Mouse (Mus musculus) limb, embryonic 10.5 days (tissue): ENCODE data around the gene Olfr907. TPM values are rescaled to one million over a fixed set of nuclear protein-coding genes. Genes with fewer than 3 reads are reported as not detected.

ENCODE experiments used
- DNase-seq: peaks from one replicate; pipeline ENCODE4 v3.0.0-alpha.2; 2017; ENCODE audit warnings: low spot score
- H3K27ac ChIP-seq: fragments of 300-500 bp; sonication (generic); 2 replicates; pipeline ENCODE4 v1.5.1; 2016; ENCODE audit warnings: mild to moderate bottlenecking
- H3K27me3 ChIP-seq: fragments of 300-500 bp; sonication (generic); 2 replicates; pipeline ENCODE4 v1.6.1; 2016; ENCODE audit warnings: low read depth, mild to moderate bottlenecking; ENCODE audit not compliant: poor library complexity, severe bottlenecking
- H3K36me3 ChIP-seq: fragments of 300-500 bp; sonication (generic); 2 replicates; pipeline ENCODE4 v1.6.1; 2016; ENCODE audit warnings: mild to moderate bottlenecking, moderate library complexity
- H3K4me1 ChIP-seq: fragments of 300-500 bp; sonication (generic); 2 replicates; pipeline ENCODE4 v1.6.1; 2016
- H3K4me3 ChIP-seq: fragments of 300-500 bp; sonication (generic); 2 replicates; pipeline ENCODE4 v1.5.1; 2016; ENCODE audit warnings: mild to moderate bottlenecking, moderate library complexity
- H3K9me3 ChIP-seq: fragments of 300-500 bp; sonication (generic); replicated peaks from 2 replicates; pipeline ENCODE4 v1.6.1; 2016; ENCODE audit warnings: mild to moderate bottlenecking
- WGBS: fragments of 180-500 bp; shearing (Covaris S2); methylation state at CpG from one replicate; pipeline ENCODE4 v1.1.7; 2016; 5-methylcytosine and 5-hydroxymethylcytosine counted together
- polyA plus RNA-seq: library from polyadenylated mRNA; unstranded; fragments of >200 nt; fragmentation: Nextera tagmentation; extraction: Ambion mirVana; gene quantifications from 2 replicates; pipeline ENCODE4 v1.2.1, GENCODE M21; 2016

Gene Olfr907
- not detected in 2 replicates for polyA plus RNA-seq

DNA sequence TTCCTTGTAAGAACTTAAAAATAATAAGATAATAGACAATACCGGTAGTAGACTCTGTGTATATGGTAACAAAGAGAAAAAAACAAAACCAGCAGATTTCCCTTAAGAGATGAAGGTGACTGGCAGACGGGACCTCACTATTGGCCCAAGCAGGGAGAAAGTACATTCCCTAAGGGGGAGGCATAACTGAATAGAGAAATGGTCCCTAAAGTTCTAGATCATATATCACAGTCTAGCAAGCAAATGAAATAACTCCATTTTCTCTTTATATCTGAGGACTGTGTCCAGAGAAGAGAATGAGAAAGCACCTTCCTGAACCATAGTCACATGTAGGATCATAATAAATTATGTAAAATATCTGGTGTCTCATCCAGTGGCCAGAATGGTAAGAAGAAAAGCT lies at the start of gene Olfr907:
TSS of gene Olfr907 (plus strand) at position 301 of the 400 bp plus-strand sequence.
- Histone ChIP-seq H3K9me3 (no peaks in the 10 kb centered on the region), H3K27me3 (no peaks in the 10 kb centered on the region), H3K4me1 (no peaks in the 10 kb centered on the region), H3K4me3 (no peak within 1 kb of the TSS), H3K27ac (no peak within 1 kb of the TSS), H3K36me3 (no peaks in the 10 kb centered on the region)
- 88% methylated on average over 2 of the region's 2 CpGs for WGBS
- no peak for DNase-seq

DNA sequence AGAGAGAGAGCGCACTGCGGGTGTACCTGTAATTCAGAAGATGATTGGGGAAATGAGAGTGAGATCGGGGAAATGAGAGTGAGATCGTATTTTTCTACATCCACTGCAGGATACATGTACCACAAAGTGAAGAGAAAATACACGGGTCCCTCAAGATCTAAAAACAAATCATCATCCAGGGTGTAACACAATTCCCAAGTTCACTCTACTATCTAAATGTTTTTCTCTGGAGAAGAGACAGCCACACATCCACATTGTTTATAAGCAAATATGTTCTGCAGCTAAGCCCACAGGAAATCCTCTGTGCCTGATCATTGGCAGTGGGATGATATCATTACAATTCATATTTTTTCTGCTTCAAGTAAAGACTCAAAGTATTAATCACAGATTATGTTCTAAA lies 48.2 kb upstream of the Olfr907 start, which contains the start of gene Olfr902:
TSS of gene Olfr902 (plus strand) at position 301 of the 400 bp plus-strand sequence.
- no peaks in the 10 kb centered on the region for H3K36me3 ChIP-seq
- no peak for DNase-seq
- no peaks in the 10 kb centered on the region for H3K9me3 ChIP-seq
- H3K27me3 ChIP-seq: no peaks in the 10 kb centered on the region
- no peaks in the 10 kb centered on the region for H3K4me1 ChIP-seq
- WGBS: 90% methylated on average over 5 of the region's 5 CpGs
- no peak within 1 kb of the TSS for H3K4me3 ChIP-seq
- no peak within 1 kb of the TSS for H3K27ac ChIP-seq

DNA sequence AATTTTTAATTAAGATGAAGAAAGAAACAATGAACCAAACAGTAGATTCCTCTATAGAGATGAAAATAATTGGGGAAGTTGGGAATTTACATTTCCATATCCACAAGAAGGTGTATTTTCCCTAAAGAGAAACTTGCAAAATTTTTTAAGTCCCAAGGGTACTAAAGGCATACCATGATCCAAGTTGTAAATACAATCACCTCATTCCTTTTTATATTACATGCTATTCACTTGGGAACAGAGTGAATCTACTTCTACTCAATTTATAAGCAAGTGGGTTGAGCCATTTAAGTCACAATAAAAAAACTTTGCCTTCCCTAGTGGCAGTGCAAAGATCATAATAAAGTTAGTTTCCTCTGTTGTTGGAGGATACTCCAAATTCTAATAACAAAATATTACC lies 32.8 kb upstream of the Olfr907 start, which contains the start of gene Olfr904:
TSS of gene Olfr904 (plus strand) at position 301 of the 400 bp plus-strand sequence.
- Histone ChIP-seq H3K27ac (no peak within 1 kb of the TSS), H3K4me3 (no peak within 1 kb of the TSS), H3K9me3 (no peaks in the 10 kb centered on the region), H3K4me1 (no peaks in the 10 kb centered on the region), H3K36me3 (no peaks in the 10 kb centered on the region), H3K27me3 (no peaks in the 10 kb centered on the region)
- DNase-seq: no peak

DNA sequence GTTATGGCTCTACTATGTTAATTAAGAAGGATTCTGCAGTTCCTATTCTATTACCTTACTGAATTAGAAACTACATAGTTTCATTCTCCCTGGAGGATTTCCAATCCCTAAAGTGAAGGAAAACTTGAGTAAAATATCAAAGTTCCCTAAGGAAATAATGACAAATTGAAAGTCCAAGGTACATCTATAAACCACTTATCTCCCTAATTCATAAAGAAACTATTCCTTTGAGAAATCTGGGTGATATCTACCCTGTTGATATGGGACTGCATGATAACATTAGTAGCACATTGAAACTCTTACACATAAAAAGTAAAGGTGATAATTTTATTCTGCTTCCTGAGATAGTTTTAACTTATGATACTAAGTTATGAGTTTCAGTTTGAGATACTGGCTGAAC lies 24.8 kb upstream of the Olfr907 start, which contains the start of gene Olfr905:
TSS of gene Olfr905 (plus strand) at position 301 of the 400 bp plus-strand sequence.
- Histone ChIP-seq H3K36me3 (no peaks in the 10 kb centered on the region), H3K9me3 (no peaks in the 10 kb centered on the region), H3K4me3 (no peak within 1 kb of the TSS), H3K27ac (no peak within 1 kb of the TSS), H3K27me3 (no peaks in the 10 kb centered on the region), H3K4me1 (no peaks in the 10 kb centered on the region)
- no peak for DNase-seq

DNA sequence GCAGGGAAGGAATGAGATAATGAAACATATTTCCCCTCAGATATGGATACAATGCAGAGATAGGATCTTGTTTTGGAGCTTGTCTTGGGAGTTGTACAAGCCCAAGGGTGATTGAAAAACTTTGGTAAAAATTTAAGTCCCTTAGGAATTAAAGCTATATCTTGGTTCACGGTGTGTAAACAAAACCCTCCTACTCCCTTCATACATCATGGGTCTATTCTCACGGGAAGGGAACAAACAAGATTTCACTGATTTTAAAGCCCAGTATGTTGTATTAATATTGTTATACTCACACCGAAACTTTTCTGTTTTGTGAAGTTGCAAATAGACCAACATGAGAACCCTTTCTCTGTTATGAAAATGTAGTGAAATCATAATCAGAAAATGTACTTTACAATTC lies 8.8 kb upstream of the Olfr907 start, which contains the start of gene Olfr906:
TSS of gene Olfr906 (plus strand) at position 301 of the 400 bp plus-strand sequence.
- Histone ChIP-seq H3K27ac (no peak within 1 kb of the TSS), H3K27me3 (no peaks in the 10 kb centered on the region), H3K4me1 (no peaks in the 10 kb centered on the region), H3K9me3 (no peaks in the 10 kb centered on the region), H3K36me3 (no peaks in the 10 kb centered on the region), H3K4me3 (no peak within 1 kb of the TSS)
- no peak for DNase-seq
- WGBS: 87% methylated on average over 3 of the region's 3 CpGs

DNA sequence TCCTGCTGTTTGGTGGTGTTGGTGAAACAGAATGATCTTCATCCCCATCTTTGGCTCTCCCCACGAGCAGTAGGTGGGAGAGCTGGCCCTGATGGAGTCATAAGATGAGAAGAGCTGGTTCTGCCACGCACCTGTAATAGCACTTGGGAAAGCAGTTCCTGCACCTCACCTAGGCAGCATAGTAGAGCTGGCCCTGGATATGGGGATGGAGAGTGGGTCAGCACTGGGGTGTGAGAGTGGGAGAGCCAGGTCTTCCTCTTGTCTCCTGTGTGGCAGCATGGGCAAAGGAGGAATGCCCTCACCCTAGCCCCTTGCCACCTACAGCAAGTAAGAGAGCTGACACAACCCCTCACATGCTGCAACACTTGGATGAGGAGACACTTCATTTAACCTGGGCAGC lies 16.8 kb downstream of the Olfr907 start:
- Histone ChIP-seq H3K36me3 (no peaks in the 10 kb centered on the region), H3K27me3 (no peaks in the 10 kb centered on the region), H3K9me3 (no peaks in the 10 kb centered on the region), H3K4me3 (no peak overlapping the region), H3K27ac (no peak overlapping the region), H3K4me1 (no peaks in the 10 kb centered on the region)
- DNase-seq: no peak
- 90% methylated on average over 2 of the region's 2 CpGs for WGBS

DNA sequence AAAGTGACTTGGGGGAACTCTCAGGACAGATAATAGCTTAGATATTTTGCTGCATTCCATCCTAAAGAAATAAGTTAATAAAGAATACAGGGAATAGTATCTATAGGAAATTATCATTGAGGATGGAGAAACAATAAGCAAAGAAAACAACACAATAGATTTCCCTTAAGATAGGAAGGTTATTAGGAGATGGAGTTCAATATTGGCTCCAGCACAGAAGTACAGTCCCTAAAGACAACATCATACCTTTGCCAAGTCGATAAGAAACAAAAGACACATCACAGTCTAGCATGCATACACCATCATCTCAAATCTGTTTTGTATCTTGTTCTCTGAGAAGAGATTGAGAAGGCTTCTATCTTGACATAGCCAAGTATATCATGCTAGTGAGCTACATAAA lies 25.7 kb downstream of the Olfr907 start, which contains the start of gene Olfr911-ps1:
TSS of gene Olfr911-ps1 (plus strand) at position 301 of the 400 bp plus-strand sequence.
- no peaks in the 10 kb centered on the region for H3K27me3 ChIP-seq
- H3K4me1 ChIP-seq: no peaks in the 10 kb centered on the region
- DNase-seq: no peak
- H3K36me3 ChIP-seq: no peaks in the 10 kb centered on the region
- H3K4me3 ChIP-seq: no peak within 1 kb of the TSS
- no peaks in the 10 kb centered on the region for H3K9me3 ChIP-seq
- H3K27ac ChIP-seq: no peak within 1 kb of the TSS
- WGBS: 76% methylated on average over 1 of the region's 1 CpGs

DNA sequence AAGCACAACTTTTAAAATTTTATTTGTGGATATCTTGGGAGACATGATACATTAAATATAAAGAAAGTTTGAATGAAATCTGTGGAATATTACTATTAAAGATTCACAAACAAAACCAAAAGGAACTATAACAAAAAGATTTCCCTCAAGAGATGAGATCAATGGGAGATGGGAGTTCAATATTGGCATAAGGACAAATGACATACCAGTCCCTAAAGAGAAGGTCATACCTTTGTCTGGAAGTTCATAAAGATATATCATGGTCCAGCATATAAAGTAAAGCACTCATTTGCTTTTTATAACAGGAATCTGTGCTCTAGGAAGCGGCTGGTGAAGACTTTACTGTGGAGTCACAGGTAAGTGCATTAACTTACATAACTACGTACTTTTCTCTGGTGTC lies 41.9 kb downstream of the Olfr907 start, which contains the start of gene Olfr910:
TSS of gene Olfr910 (plus strand) at position 301 of the 400 bp plus-strand sequence.
- DNase-seq: no peak
- 99% methylated on average over 2 of the region's 2 CpGs for whole genome bisulfite sequencing
- no peak within 1 kb of the TSS for H3K4me3 ChIP-seq

More for the DNA sequence above, 41.9 kb downstream of the Olfr907 start, which contains the start of gene Olfr910:
- H3K4me1 ChIP-seq: no peaks in the 10 kb centered on the region
- H3K27me3 ChIP-seq: no peaks in the 10 kb centered on the region
- no peak within 1 kb of the TSS for H3K27ac ChIP-seq
- H3K9me3 ChIP-seq: no peaks in the 10 kb centered on the region
- H3K36me3 ChIP-seq: no peaks in the 10 kb centered on the region

Other genes starting within 250 kb of the Olfr907 start
- gene Olfr143, start 243.0 kb upstream of the Olfr907 start, polyA plus RNA-seq: not detected in 2 replicates
- not detected in 2 replicates for gene Olfr895, start 227.9 kb upstream of the Olfr907 start, polyA plus RNA-seq
- gene Olfr896-ps1, start 204.7 kb upstream of the Olfr907 start, polyA plus RNA-seq: not detected in 2 replicates
- gene Olfr25, start 166.7 kb upstream of the Olfr907 start, polyA plus RNA-seq: not detected in 2 replicates
- not detected in 2 replicates for gene Olfr898, start 147.4 kb upstream of the Olfr907 start, polyA plus RNA-seq
- not detected in 2 replicates for gene Olfr250, start 128.9 kb upstream of the Olfr907 start, polyA plus RNA-seq
- not detected in 2 replicates for gene Olfr251, start 118.7 kb upstream of the Olfr907 start, polyA plus RNA-seq
- gene Olfr147, start 94.1 kb upstream of the Olfr907 start, polyA plus RNA-seq: not detected in 2 replicates
- gene Olfr901, start 66.3 kb upstream of the Olfr907 start, polyA plus RNA-seq: not detected in 2 replicates
- not detected in 2 replicates for gene Olfr902, start 48.1 kb upstream of the Olfr907 start, polyA plus RNA-seq
- not detected in 2 replicates for gene Olfr904, start 32.7 kb upstream of the Olfr907 start, polyA plus RNA-seq
- not detected in 2 replicates for gene Olfr905, start 24.7 kb upstream of the Olfr907 start, polyA plus RNA-seq
- not detected in 2 replicates for gene Olfr906, start 8.7 kb upstream of the Olfr907 start, polyA plus RNA-seq
- not detected in 2 replicates for gene Olfr911-ps1, start 25.8 kb downstream of the Olfr907 start, polyA plus RNA-seq
- not detected in 2 replicates for gene Olfr910, start 42.0 kb downstream of the Olfr907 start, polyA plus RNA-seq
- not detected in 2 replicates for gene Olfr912, start 84.4 kb downstream of the Olfr907 start, polyA plus RNA-seq
- gene Olfr913, start 97.0 kb downstream of the Olfr907 start, polyA plus RNA-seq: not detected in 2 replicates
- not detected in 2 replicates for gene Olfr914, start 109.3 kb downstream of the Olfr907 start, polyA plus RNA-seq
- gene Olfr916, start 164.1 kb downstream of the Olfr907 start, polyA plus RNA-seq: not detected in 2 replicates
- not detected in 2 replicates for gene Olfr917, start 170.0 kb downstream of the Olfr907 start, polyA plus RNA-seq
- not detected in 2 replicates for gene Olfr918, start 178.8 kb downstream of the Olfr907 start, polyA plus RNA-seq
- not detected in 2 replicates for gene Olfr919, start 207.9 kb downstream of the Olfr907 start, polyA plus RNA-seq
- 4.8 and 7.8 TPM in 2 replicates for gene Vwa5a, start 222.5 kb downstream of the Olfr907 start, polyA plus RNA-seq